8 mouse cellular contexts compared by ENCODE assay signal in the genomic region with DNA sequence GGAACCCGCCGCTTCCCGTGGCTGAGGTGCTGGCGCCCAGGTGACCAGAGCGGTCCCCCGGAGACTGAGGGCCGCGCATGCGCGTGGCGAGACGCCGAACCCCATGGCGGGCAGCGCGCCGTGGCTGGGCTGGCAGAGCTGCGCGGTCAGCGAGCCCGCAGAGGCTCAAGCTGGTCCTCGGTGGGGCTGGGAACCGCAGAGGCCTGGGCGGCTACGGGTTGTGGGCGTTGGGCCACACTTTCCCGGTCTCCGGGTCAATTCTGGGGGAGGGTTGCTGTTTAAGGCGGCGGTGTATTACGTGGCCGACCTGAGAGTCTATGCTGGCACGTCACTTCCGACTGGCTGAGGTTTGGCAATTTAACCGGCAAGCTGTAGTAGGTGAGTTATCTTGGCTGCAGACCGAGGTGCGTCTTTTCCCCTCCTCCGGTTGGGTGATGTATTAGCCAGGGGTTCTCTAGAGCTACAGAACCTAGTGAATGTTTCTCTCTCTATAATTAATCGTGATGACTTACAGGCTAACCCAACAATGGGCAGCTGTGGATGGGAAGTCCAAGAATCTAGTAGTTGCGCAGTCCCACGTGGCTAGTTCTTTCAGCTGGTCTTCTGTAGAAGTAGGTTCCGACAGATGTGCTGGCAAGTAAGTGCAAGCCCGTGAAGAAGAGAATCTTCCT. TPM values are rescaled to one million over a fixed set of nuclear protein-coding genes. Genes with fewer than 3 reads are reported as not detected.
DNase-seq lines count a peak whose midpoint lies in the region; ATAC-seq and TF ChIP-seq lines count a peak whose summit lies in the region.

Gene Trim39, minus strand, starts transcription at position 662 of the 671 bp plus-strand sequence.

- H3K4me1 ChIP-seq in forebrain, postnatal 0 days (ENCODE audit: insufficient read depth): peaks cover 15% of the 10 kb centered on the region
- peaks cover 28% of the 10 kb centered on the region for H3K4me1 ChIP-seq in limb, embryonic 10.5 days
- H3K4me1 ChIP-seq in midbrain, embryonic 14.5 days (ENCODE audit: control insufficient read depth, insufficient read depth, low read length): peaks cover 23% of the 10 kb centered on the region

- H3K4me2 ChIP-seq in forebrain, postnatal 0 days (ENCODE audit: low read depth): peak within 1 kb of the TSS; percentile 72
- H3K4me2 ChIP-seq in midbrain, embryonic 14.5 days (ENCODE audit: low read length): peak within 1 kb of the TSS; percentile 89

- peak within 1 kb of the TSS; percentile 96 for H3K4me3 ChIP-seq in forebrain, postnatal 0 days (ENCODE audit: low read depth, low read length)
- H3K4me3 ChIP-seq in limb, embryonic 10.5 days: peak within 1 kb of the TSS; percentile 97
- peak within 1 kb of the TSS; percentile 90 for H3K4me3 ChIP-seq in midbrain, embryonic 14.5 days (replicated peaks; ENCODE audit: low read depth, low read length)

- 0 out of 2 replicates have a peak, but pooled peaks have one; percentile 3 for TF ChIP-seq CTCF in forebrain, postnatal 0 days (IDR thresholded peaks at IDR 0.05; ENCODE audit: low read depth)

- H3K36me3 ChIP-seq in forebrain, postnatal 0 days (ENCODE audit: insufficient read depth): peaks cover 31% of the 10 kb centered on the region
- H3K36me3 ChIP-seq in limb, embryonic 10.5 days: peaks cover 58% of the 10 kb centered on the region
- peaks cover 30% of the 10 kb centered on the region for H3K36me3 ChIP-seq in midbrain, embryonic 14.5 days (ENCODE audit: control insufficient read depth, insufficient read depth, low read length)

- H3K27me3 ChIP-seq in forebrain, postnatal 0 days (ENCODE audit: insufficient read depth, low read length): no peaks in the 10 kb centered on the region
- no peaks in the 10 kb centered on the region for H3K27me3 ChIP-seq in limb, embryonic 10.5 days (ENCODE audit: low read depth, poor library complexity, severe bottlenecking)
- no peaks in the 10 kb centered on the region for H3K27me3 ChIP-seq in midbrain, embryonic 14.5 days (ENCODE audit: control insufficient read depth, insufficient read depth, low read length)

- peak within 1 kb of the TSS; percentile 96 for H3K27ac ChIP-seq in forebrain, postnatal 0 days (ENCODE audit: low read depth, low read length)
- H3K27ac ChIP-seq in limb, embryonic 10.5 days: peak within 1 kb of the TSS; percentile 99
- peak within 1 kb of the TSS; percentile 97 for H3K27ac ChIP-seq in midbrain, embryonic 14.5 days (replicated peaks; ENCODE audit: low read depth, low read length)

- WGBS in forebrain, postnatal 0 days: 2% methylated on average over 43 of the region's 43 CpGs
- WGBS in limb, embryonic 10.5 days: 2% methylated on average over 43 of the region's 43 CpGs
- 2% methylated on average over 43 of the region's 43 CpGs for WGBS in midbrain, embryonic 14.5 days

- H3K9ac ChIP-seq in forebrain, postnatal 0 days: peak within 1 kb of the TSS; percentile 95
- peak within 1 kb of the TSS; percentile 93 for H3K9ac ChIP-seq in midbrain, embryonic 14.5 days (replicated peaks; ENCODE audit: low read length)

- ATAC-seq in forebrain, postnatal 0 days: peak; percentile 80
- ATAC-seq in inflammation-experienced regulatory T-cells, adult 6 months: peak; percentile 89
- ATAC-seq in midbrain, embryonic 14.5 days (ENCODE audit: low FRiP score, low TSS enrichment): peak; percentile 85

- no peaks in the 10 kb centered on the region for H3K9me3 ChIP-seq in forebrain, postnatal 0 days (ENCODE audit: low read length)
- H3K9me3 ChIP-seq in limb, embryonic 10.5 days (replicated peaks): no peaks in the 10 kb centered on the region
- H3K9me3 ChIP-seq in midbrain, embryonic 14.5 days (ENCODE audit: control insufficient read depth, low read length): no peaks in the 10 kb centered on the region

- DNase-seq in right cerebral cortex, adult 18-20 months: peak; percentile 85
- no peak for DNase-seq in right cerebral cortex, postnatal 14 days
- DNase-seq in cerebellum, adult 11-12 months: peak; percentile 89
- peak; percentile 90 for DNase-seq in forebrain, postnatal 0 days
- peak; percentile 89 for DNase-seq in limb, embryonic 10.5 days (ENCODE audit: low spot score)
- peak; percentile 88 for DNase-seq in midbrain, embryonic 14.5 days
- DNase-seq in spleen, postnatal 36 days (ENCODE audit: low spot score in 2 of 2): peak; percentile 76 to 78

RNA-seq across cellular contexts. Expression of gene Trim39, which starts in this region (rescaled TPM):
- 27.1 and 27.8 TPM in 2 replicates for total RNA-seq in forebrain, postnatal 0 days (2014; rRNA removed)
- 7.9 and 11.2 TPM in 2 replicates for polyA plus RNA-seq in forebrain, postnatal 0 days (2015; fragmentation: Nextera tagmentation; extraction: Ambion mirVana)
- 10 to 100 TPM; 10.1 to 20.8 (median 16.2) TPM for polyA plus RNA-seq in inflammation-experienced regulatory T-cells, adult 6 months (2017; shearing (Covaris generic))
- polyA plus RNA-seq in limb, embryonic 10.5 days (2016; fragmentation: Nextera tagmentation; extraction: Ambion mirVana): 20.1 and 24.2 TPM in 2 replicates
- polyA plus RNA-seq in midbrain, embryonic 14.5 days (2014; fragmentation: Nextera tagmentation; extraction: Ambion mirVana): 18.3 and 21.7 TPM in 2 replicates
